Mouse (Mus musculus): ENCODE data around the gene Spag17. TPM values are rescaled to one million over a fixed set of nuclear protein-coding genes. Genes with fewer than 3 reads are reported as not detected.

The Spag17 gene
- total RNA-seq, 4 experiments from 2014 or later: not detected

- DNase-seq (ENCODE audit: low spot score in 2 of 2): no peak
These were observed 278.4 kb downstream of the Spag17 start for GRCm38 (mm10) chr3:100163556-100163955.

GRCm38 (mm10) chr3:100164991-100165390, 279.8 kb downstream of the Spag17 start:
- no peak for DNase-seq (ENCODE audit: low spot score in 2 of 2)

GRCm38 (mm10) chr3:100176031-100176430, 290.8 kb downstream of the Spag17 start:
- DNase-seq (ENCODE audit: low spot score in 2 of 2): no peak

- no peak for DNase-seq (ENCODE audit: low spot score in 2 of 2)
These were observed 295.3 kb downstream of the Spag17 start for GRCm38 (mm10) chr3:100180471-100180870.

GRCm38 (mm10) chr3:100189444-100189843, 304.2 kb downstream of the Spag17 start:
- peak in 1 of 2 experiments; percentile 30 for DNase-seq (ENCODE audit: low spot score in 2 of 2)

- no peak for DNase-seq (ENCODE audit: low spot score in 2 of 2)
These were observed 304.7 kb downstream of the Spag17 start for GRCm38 (mm10) chr3:100189861-100190260.
